Mouse (Mus musculus): ENCODE data around the gene Icam2.

Icam2 gene

DNA sequence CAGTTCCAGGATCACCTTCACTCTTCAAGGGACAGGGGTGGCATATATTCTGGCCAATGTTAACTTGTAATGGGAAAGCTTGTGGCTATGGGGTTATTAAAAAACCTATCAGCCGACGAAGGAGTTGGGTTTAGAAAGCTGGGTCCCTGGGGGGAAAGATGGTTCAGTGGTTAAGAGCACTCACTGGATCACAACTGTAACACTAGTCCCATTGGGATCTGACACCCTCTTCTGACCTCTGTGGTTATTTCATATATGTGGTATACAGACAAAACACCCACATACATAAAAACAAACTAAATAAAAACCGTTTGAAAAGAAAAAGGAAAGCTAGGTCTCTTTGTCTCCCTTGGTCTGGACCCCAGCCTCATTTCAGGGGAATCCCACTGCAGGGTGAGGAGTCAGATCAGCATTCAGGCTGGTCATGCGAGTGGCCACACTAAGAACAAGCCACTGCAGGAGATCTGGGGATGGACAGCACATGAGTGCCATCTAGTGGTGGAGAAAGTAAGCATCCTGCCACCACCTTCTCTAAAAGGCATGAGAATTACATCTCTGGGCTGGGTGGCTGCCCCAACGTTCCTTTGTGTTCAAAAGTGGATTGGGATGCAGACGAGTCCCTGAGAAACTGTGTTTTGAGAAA is 3.8 kb upstream of the Icam2 start:
- DNase-seq (ENCODE audit: low read depth, low spot score) = peak; percentile 84

DNA sequence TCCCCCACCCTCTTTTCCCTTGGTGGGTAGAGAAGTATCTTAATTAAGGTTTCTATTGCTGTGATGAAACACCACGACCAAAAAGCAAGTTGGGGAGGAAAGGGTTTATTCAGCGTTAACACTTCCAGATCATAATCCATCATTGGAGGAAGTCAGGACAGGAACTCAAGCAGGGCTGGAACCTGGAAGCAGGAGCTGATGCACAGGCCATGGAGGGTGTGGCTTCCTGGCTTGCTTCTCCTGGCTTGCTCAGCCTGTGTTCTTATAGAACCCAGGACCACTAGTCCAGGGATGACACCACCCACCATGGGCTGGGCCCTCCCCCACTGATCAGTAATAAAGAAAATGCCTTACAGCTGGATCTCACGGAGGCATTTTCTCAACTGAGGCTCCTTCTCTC is 2.9 kb upstream of the Icam2 start:
- no peak for DNase-seq (ENCODE audit: low read depth, low spot score)

DNA sequence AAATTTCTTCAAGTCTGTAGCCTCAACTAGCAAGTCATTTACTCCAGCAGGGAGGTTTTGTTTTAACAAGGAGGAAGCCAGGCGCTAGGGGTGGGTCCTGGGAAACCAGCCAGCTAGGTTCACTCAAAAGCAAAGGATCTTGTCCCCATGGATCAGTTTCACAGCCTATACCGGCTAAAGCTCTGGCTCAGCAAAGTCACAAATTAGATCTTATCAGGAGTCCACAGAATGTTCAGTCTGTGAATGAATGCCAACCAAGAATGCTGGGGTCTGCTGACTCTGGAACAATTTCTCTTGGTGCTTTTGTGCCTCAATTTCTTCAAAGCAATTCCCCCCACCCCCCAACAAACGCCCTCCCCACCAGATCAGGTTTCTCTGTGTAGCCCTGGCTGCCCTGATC is 1.7 kb upstream of the Icam2 start:
- DNase-seq (ENCODE audit: low read depth, low spot score) = no peak

DNA sequence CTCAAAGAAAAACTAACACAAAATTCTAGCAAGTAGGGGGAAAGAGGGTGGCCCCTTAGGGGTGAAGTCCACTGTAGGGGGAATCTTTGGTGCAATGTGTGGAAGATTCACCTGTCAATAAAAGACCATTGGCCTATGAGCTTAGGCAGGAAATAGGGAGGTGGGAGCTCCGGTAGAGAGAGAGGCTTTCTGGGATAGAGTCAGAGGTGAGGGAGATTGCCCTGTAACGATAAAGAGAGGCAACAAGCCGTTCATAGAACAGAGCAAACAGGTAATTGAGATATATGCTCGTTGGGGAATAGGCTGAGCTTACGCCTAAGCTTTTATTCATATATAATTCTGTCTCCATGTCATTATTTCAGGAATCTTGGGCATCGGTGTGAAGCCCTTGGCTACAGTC is 855 bp downstream of the Icam2 start:
- no peak for DNase-seq (ENCODE audit: low read depth, low spot score)

DNA sequence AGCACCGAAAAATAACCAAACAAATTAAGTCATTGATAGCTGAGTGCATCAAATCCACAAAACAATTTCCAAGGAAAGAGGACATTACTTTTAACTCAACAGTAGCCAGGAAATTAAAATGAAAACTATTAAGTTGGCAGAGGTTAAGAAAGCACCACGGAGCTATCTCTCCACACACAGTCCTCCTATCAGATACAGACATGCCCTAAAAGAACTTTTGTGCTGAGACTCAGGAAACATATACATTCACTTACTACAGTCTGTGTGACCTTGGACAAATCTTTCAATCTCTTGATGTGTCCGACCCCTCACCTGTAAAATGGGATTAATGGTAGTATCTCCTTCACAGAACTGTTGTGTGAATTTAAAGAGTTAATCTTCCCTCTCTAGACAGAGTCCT is 1.5 kb downstream of the Icam2 start:
- no peak for DNase-seq (ENCODE audit: low read depth, low spot score)

DNA sequence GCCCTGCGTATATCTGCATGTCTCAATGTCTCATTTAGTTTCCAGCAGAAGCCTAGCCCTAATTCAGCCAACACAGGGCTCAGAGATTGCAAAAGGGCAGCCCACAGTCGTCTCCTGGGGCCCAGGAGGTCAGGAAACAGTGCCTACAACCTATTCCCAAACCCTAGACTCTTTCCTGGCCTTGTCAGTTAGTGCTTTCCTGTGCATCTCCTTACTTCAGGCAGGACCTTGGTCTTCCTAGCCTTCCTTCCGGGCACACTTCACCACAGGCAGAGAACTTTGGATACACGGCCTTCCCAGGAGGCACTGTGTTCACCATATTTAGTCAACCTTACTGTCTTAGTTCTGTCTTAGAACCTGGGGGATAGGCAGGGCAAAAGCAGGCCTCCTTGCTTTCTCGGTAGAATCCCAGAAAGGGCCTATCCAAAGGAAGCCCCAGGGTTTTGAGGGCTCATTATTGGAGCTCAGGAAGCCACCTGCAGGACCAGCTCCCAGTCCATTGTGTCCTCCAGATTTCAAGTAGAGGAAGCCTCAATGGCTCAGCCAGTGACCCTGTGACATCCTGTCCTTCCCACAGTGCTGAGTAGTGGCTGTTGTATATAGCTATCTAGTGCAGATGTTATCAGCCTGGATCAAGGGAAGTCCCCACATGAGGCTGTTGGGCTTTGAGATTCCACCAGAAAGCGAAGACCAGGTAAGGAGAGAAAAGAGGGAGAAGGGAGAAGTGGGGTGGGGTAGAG is 4.7 kb downstream of the Icam2 start:
- no peak for DNase-seq (ENCODE audit: low read depth, low spot score)

DNA sequence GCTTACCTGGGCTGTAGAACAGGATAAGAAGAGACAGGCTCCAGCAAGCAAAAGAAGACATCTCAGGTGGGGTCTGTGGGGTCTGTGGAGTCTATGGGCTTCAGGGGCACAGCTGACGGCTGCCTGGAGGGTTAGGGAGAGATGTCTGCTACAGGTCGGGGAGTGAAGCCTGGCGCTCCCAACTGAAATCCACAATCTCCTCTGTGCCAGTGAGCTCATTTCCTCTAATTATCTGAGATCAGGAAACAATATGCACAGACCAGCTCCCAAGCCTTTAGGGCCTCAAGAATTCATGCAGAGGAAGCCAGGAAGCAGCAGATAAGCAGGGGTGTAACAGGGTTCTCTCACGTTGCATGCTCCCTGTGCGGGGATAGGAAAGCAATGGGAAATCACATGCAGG is 5.5 kb downstream of the Icam2 start:
- DNase-seq (ENCODE audit: low read depth, low spot score) = no peak

DNA sequence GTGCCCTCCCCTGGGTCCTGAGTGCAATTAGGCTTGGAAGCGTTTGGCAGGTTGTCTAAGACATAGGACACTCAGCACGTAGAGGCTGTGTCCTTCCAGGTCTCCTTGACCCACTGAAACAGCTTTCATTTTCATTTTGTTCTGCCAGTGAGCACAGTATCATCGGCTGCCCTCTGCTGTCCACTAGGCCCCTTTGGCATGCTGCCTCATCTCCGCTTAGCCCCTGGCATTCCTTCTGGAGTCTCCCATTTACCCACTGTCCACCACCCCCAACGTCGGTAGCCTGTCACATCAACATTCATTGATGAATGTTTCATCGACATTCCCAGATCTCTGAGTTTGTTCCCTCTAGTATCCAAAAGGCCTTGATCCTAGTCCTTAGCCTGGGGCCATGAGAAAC is 6.0 kb downstream of the Icam2 start:
- no peak for DNase-seq (ENCODE audit: low read depth, low spot score)

DNA sequence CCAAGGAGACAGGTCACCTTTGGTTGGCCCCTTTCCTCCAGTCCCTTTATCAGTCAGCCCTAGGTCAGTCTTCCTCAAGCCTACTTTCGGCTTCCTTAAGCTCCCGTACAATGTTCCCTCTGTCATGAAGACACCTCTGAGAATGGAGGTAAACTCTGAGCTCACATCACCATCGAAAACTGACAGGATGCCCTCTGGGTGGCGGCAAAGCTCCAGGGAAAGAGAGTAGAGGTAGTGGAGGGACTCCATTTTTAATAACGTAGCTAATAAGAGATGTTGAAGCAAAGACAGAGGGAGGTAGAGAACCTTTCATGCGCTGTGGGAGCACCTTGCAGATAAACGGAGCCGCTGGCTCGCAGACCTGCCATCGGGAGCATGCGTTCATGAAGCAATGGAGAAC is 6.9 kb downstream of the Icam2 start:
- DNase-seq (ENCODE audit: low read depth, low spot score) = no peak

DNA sequence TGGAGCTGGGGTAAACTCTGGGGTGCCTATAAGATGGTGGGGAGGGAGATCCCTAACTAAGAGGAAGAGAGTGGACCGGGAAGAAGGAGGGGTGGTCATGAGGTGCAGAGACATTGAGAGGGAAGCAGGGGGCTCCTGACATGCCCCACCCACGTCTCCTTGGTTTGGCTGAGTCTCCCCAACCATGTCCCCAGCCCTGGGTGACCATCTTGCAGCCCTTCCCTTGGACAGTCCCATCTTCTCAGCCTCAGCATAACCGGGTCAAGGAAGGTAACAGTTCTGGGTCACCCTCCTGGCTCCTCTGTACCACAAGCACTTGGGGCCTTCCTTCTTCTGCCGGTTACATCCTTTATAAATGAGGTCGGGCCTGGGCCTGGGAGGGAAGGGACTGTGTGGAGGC is 12.9 kb downstream of the Icam2 start:
- no peak for DNase-seq (ENCODE audit: low read depth, low spot score)

DNA sequence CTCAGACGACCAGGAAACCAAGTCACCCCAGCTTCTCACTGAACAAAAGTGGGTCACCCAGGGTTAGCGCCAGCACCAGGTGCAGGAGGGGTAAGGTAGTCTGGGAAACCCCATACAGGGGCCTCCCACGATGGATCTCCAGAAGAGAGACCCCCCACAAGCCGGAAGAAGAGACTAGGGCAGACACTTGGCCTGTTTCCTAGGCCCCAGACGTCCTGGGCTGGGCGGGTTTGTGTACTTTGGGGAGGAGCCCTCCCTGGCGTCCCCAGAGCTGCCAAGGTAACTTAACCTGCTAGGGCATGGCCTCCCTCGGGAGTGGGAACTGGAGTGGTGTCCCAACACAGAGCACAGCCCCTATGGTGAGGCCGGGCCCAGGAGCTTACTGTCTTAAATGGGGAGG is 13.3 kb downstream of the Icam2 start:
- DNase-seq (ENCODE audit: low read depth, low spot score) = no peak

DNA sequence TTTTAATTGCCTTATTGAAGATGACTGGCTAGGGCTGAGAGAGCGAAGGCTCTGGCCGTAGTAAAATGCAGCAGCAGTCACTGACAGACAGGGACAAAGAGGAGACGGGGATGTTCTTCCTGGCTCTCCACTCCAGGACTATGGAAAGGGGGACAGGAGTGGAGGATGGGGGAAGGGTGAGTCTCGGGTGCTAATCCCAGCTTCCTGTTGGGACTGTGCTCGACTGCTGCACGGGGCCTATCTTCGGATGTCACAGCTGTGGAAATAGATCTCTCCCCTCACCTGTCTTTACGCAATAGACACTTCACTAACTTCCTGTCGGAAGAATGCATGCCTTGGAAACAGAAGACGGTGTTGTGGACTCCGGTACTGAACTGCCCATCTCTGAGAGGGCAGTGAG is 13.9 kb downstream of the Icam2 start:
- no peak for DNase-seq (ENCODE audit: low read depth, low spot score)

DNA sequence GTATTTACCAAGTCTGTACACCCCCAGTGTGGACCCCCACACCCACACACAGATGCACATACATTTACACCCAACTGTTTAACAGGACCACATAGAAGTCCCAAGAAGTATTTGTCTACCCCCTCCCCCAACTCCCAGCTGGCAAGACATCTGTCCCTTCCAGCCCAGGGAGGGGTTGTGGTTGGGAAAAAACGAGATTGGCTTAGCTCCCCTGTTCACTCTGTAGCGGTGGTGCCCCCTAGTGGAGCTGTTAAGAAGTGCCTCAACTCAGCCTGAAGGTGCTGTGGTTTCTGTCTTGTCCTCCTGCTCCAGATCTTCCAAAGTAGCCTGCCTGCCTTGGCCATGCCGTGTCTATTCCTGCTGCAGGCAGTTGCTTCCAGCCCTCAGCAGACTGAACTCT is 21.6 kb downstream of the Icam2 start:
- peak; percentile 82 for DNase-seq (ENCODE audit: low read depth, low spot score)

DNA sequence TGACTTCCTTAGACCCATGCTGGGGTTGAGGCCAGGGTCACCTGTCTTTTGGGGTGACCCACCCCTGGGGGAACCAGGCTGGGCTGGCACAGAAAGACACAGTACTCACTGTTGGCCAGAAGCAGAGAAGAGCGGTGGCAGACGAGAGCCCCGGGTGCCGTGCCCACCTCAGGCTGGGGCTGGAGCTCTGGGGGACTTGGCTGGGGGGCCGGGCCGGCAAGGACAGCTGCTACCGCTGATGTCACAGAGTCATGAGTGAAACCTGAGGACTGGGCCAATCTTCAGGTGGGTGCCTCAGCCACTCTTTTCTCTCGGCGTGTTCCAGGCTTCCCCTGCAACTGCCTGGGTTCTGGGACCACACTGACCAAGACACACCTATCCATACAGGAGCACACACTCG is 22.5 kb downstream of the Icam2 start, which contains the start of gene Prr29:
TSS of gene Prr29 (plus strand) at position 107 of the 400 bp plus-strand sequence.
- DNase-seq (ENCODE audit: low read depth, low spot score) = no peak

DNA sequence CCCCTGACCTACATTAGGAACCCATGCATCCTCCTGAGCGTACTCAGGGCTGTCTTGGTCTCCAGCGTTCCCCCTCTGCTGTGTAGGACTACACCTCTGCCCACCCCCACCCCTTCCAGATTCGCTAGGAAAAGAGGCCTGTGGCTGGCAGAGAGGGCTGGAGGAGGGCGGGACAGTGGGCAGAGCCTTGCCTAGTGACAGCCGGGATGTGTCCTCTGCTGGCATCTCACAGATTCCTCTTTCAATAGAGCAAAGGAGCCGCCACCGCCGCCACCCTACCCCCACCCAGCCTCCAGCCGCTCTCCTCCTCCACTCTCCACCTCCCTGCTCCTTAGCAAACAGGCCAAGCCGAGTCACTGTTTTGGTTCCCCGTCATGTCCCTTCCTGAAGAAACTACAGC is 23.2 kb downstream of the Icam2 start:
- no peak for DNase-seq (ENCODE audit: low read depth, low spot score)

DNA sequence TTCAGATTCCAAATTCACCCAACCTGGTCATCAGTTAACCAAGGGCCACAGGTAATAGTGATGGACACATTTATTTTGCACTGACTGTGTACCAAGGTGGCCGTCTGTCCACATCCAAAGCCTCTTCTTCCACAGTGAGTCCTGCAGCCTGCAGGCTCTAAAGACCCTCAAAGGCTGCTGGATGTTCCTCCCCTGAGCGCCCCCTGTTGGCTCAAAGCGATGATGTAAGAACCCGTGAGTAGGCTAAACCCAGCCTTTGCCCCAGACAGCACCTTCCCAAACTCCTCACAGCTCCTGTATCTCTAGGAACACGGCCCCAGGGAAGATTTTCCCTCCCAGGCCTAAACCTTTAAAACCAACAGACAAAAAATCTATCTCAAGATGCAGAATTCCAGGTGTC is 28.5 kb downstream of the Icam2 start:
- peak; percentile 59 for DNase-seq (ENCODE audit: low read depth, low spot score)

DNA sequence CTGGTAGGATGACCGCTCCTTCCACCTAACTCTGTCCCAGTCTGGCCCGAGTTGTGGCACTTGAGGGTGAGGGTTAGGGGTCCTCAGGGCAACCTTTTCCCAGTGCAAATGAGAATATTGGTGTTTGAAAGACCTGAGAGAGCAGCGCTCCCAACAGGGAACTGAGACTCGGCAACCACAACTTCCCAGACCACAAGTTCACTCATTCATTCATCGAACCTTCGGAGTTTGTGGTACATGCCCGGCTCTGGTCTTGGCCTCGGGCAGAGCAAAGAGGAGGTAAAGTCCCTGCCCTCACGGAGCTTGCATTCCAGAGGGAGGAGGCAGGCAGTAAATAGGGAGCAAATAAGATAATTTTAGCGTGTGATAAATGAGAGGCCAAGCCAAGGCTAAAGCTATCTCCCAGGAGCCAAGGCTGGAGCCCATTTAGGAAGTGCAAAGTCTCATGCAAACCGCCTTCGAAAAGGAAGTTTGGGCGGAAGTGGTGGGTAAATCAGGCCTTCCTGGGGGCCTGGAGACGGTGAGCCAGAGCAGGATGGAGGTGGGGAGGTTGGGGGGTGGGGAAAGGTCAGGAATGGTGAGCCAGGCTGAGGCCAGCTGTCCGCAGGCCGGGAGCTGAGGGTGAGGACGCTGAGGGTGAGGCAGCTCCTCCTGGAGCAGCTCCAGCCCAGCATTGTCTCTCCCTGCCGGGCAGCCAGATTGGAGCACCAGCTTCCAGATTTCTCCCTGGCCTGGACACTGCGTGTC is 32.3 kb downstream of the Icam2 start:
- no peak for DNase-seq (ENCODE audit: low read depth, low spot score)

DNA sequence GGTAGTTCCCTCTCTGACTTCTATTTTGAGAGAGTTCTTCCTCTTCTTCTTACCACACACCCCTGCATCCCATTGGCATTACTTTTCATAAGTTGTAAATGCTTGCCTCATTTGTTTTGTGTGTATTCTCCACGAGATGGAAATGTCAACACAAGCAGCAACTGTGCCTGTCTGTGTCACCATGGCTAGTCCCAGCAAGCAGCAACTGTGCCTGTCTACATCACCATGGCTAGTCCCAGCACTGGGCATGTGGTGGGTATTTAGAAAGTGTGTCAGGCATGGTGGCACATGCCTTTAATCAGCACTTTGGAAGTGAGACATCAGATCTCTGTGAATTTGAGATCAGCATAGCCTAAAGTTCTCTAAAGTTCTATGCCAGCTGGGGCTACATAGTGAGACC is 33.7 kb downstream of the Icam2 start:
- no peak for DNase-seq (ENCODE audit: low read depth, low spot score)

DNA sequence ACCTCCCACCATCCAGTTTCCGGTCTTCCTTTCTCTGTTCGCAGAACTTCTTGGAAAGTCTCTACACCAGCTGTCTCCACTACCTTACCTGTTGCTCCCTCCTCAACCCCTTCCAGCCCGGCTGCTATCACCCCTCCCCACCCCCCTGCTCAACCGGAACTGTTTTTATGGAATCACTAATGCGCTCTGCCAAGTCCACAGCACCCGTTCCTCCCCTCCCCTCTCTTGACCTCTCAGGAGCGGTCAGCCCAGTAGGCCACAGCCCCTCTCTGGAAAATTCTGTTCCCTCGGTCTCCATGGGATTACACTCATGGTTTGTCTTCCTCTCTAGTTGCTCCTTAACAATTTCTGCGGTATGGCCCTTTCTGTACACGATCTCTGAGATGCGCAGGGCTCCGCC is 34.7 kb downstream of the Icam2 start, which contains the start of gene Scn4a:
TSS of gene Scn4a (minus strand) at position 101 of the 400 bp plus-strand sequence.
- DNase-seq (ENCODE audit: low read depth, low spot score) = no peak

DNA sequence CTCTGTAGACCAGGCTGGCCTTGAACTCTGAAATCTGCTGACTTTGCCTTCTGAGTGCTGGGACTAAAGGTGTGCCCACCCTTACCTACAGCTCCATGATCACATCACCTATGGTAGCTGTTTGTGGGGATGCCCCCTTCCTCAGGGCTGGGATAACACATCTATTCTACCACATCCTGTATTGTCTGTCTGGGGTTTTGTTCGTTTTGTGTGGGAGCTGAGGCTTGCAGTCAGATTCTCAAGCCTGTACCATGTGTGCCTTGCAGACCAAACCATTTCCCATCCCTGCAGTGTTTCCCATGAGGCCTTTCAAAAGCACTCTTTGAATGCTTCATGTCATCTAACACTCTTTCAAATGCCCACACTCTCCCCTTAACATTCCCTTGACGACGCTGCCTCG is 35.9 kb downstream of the Icam2 start:
- no peak for DNase-seq (ENCODE audit: low read depth, low spot score)

DNA sequence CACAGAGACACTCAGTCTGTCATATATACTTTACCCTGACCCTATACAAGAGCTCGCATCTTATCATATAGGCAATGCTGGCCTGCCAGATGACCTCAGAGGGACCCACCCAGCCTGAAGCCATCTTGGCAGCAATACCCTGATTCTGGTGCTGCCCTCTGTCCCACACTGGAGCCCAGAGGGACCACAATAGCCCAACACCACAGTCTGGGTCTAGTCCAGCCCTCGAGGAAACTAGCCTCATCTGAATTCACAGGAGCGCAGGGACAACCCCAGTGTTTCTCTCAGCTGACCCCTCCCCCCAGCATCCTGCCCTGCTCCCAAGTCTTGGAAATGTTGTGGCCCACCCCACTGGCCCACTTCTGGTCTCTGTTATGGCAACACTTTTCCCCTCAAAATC is 36.6 kb downstream of the Icam2 start:
- no peak for DNase-seq (ENCODE audit: low read depth, low spot score)

DNA sequence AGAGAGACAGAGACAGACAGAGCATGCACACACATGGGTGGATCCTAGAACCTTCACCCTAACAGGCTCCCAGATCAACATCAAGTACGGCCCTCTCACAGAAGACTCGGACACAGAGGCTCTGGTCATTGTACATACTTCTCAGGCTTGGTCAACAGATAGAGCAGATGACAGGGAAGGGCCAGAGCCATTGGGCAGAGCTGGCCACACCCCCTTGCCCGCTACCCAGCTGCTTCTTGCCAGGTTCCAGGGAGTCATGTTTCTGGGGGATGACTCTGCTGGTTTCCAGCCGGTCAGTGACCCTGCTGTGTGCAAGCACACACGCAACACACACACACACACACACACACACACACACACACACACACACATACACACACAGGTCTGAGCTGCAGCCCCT is 37.0 kb downstream of the Icam2 start:
- DNase-seq (ENCODE audit: low read depth, low spot score) = no peak

DNA sequence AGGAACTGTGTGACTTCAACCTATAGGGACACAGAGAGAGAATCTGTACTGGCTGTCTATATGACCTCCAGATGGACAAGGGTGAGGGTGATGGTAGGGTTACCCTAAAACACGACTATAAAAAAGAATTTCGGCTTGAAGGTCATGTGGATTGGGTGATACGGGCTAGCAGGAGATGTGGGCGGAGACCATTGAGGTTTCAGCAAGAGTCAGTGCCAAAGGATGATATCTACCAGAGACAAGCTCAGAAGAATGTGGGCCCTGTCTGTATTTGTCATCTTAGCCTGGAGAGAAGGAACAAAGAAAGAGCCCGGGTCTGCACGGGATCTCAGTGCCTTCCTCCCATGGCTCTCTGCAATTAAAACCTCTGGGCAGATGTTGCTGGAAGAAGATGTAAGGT is 38.1 kb downstream of the Icam2 start:
- no peak for DNase-seq (ENCODE audit: low read depth, low spot score)

All from ES-CJ7 (cell line).